Mouse (Mus musculus) embryonic fibroblast, embryonic 13.5 days (primary cell): ENCODE results near the gene Rps15.

Experiments
- CTCF ChIP-seq: IDR thresholded peaks from 2 replicates; pipeline ENCODE4 v1.5.1; 2011; ENCODE audit warnings: mild to moderate bottlenecking, control low read depth, low read length, moderate library complexity, borderline replicate concordance; ENCODE audit not compliant: insufficient read depth
- POLR2A ChIP-seq: IDR thresholded peaks from 2 replicates; pipeline ENCODE4 v1.6.1; 2011; ENCODE audit warnings: low read depth, mild to moderate bottlenecking, control low read depth, low read length, moderate library complexity

GRCm38 (mm10) chr10:80265149-80265486, 27.1 kb upstream of the Rps15 start:
- no peak for TF ChIP-seq POLR2A
- TF ChIP-seq CTCF: no peak
